Mouse (Mus musculus): ENCODE measurements around the gene Oaf. TPM values are rescaled to one million over a fixed set of nuclear protein-coding genes. Genes with fewer than 3 reads are reported as not detected.
A peak's percentile ranks its signal among the peaks of the same experiment; 100 is the strongest.

Oaf gene
- total RNA-seq (2021) (10 to 100 TPM; 13.5 to 28.5 TPM), polyA plus RNA-seq (2012; rRNA removed) (13.4 and 25.1 TPM in 2 replicates)
- long read RNA-seq, transcript Oaf-201 (4 exons, 2,526 nt): major isoform, 47 of 49 reads
- long read RNA-seq, partial matches to known transcripts: 1 of 49 reads
- long read RNA-seq, other reads (novel, unspliced or antisense): 1 of 49 reads

GRCm38 (mm10) chr9:43239712-43240593 lies at the start of gene Oaf:
TSS of gene Oaf (minus strand) at chr9:43239911.
- peak; percentile 91 for DNase-seq

GRCm38 (mm10) chr9:43286870-43287269 lies 47.2 kb upstream of the Oaf start:
- DNase-seq: peak; percentile 65

GRCm38 (mm10) chr9:43285281-43285680 lies 45.6 kb upstream of the Oaf start:
- no peak for DNase-seq

GRCm38 (mm10) chr9:43284284-43284683 lies 44.6 kb upstream of the Oaf start:
- peak; percentile 81 for DNase-seq

- DNase-seq: no peak
These were observed 34.0 kb upstream of the Oaf start for GRCm38 (mm10) chr9:43273735-43274134.

GRCm38 (mm10) chr9:43271761-43272518 lies 32.2 kb upstream of the Oaf start:
- DNase-seq: no peak

GRCm38 (mm10) chr9:43270723-43271252 lies 31.1 kb upstream of the Oaf start:
- DNase-seq: no peak

GRCm38 (mm10) chr9:43269166-43269565 lies 29.5 kb upstream of the Oaf start:
- no peak for DNase-seq

- DNase-seq: no peak
These were observed 27.6 kb upstream of the Oaf start for GRCm38 (mm10) chr9:43267357-43267756.

GRCm38 (mm10) chr9:43265194-43265593 lies 25.5 kb upstream of the Oaf start:
- DNase-seq: no peak

GRCm38 (mm10) chr9:43263946-43264451 lies 24.3 kb upstream of the Oaf start:
- DNase-seq: peak; percentile 69

GRCm38 (mm10) chr9:43262811-43263550 lies 23.3 kb upstream of the Oaf start:
- DNase-seq: no peak

- no peak for DNase-seq
These were observed 22.7 kb upstream of the Oaf start for GRCm38 (mm10) chr9:43262390-43262789.

GRCm38 (mm10) chr9:43261941-43262340 lies 22.2 kb upstream of the Oaf start:
- DNase-seq: no peak

- DNase-seq: no peak
These were observed 21.6 kb upstream of the Oaf start for GRCm38 (mm10) chr9:43261124-43261907.

GRCm38 (mm10) chr9:43260661-43261060 lies 20.9 kb upstream of the Oaf start:
- no peak for DNase-seq

- DNase-seq: no peak
These were observed 13.6 kb upstream of the Oaf start for GRCm38 (mm10) chr9:43253271-43253681.

GRCm38 (mm10) chr9:43252790-43253189 lies 13.1 kb upstream of the Oaf start:
- DNase-seq: no peak

GRCm38 (mm10) chr9:43251786-43252185 lies 12.1 kb upstream of the Oaf start:
- DNase-seq: no peak

- no peak for DNase-seq
These were observed 7.0 kb upstream of the Oaf start for GRCm38 (mm10) chr9:43246738-43247180.
